Mouse (Mus musculus) stomach, embryonic 15.5 days (tissue): ENCODE results near the gene Zdhhc20. TPM values are rescaled to one million over a fixed set of nuclear protein-coding genes. Genes with fewer than 3 reads are reported as not detected.
"Not testable (repeated sequence)": the region's sequence is repeated elsewhere in the genome, so short reads cannot be mapped to it uniquely, and the experiment has no call there.

Experiments used
- ATAC-seq: fragments of 200-750 bp; cut with Nextera tagmentation; 2 replicates; pipeline ENCODE4 v1.8.0; 2017; ENCODE audit warnings: low read depth, moderate number of reproducible peaks, moderate TSS enrichment; ENCODE audit not compliant: insufficient read depth, low FRiP score
- H3K27ac ChIP-seq: fragments of 300-500 bp; sonication (generic); 2 replicates; pipeline ENCODE4 v1.5.1; 2015; ENCODE audit warnings: mild to moderate bottlenecking, inconsistent platforms
- H3K27me3 ChIP-seq: fragments of 300-500 bp; sonication (generic); replicated peaks from 2 replicates; pipeline ENCODE4 v1.6.1; 2015; ENCODE audit warnings: inconsistent platforms
- H3K36me3 ChIP-seq: fragments of 300-500 bp; sonication (generic); 2 replicates; pipeline ENCODE4 v1.6.1; 2015; ENCODE audit warnings: inconsistent platforms
- H3K4me1 ChIP-seq: fragments of 300-500 bp; sonication (generic); 2 replicates; pipeline ENCODE4 v1.6.1; 2015; ENCODE audit warnings: inconsistent platforms
- H3K4me2 ChIP-seq: fragments of 300-500 bp; sonication (generic); 2 replicates; pipeline ENCODE4 v1.6.1; 2015; ENCODE audit warnings: mild to moderate bottlenecking, inconsistent platforms
- H3K4me3 ChIP-seq: fragments of 300-500 bp; sonication (generic); replicated peaks from 2 replicates; pipeline ENCODE4 v1.5.1; 2015; ENCODE audit warnings: inconsistent platforms
- H3K9ac ChIP-seq: fragments of 300-500 bp; sonication (generic); 2 replicates; pipeline ENCODE4 v1.6.1; 2015; ENCODE audit warnings: inconsistent platforms
- H3K9me3 ChIP-seq: fragments of 300-500 bp; sonication (generic); 2 replicates; pipeline ENCODE4 v1.6.1; 2016; ENCODE audit warnings: inconsistent platforms
- WGBS: fragments of 180-500 bp; shearing (Covaris S2); methylation state at CpG from one replicate; pipeline ENCODE4 v1.1.7; 2015; 5-methylcytosine and 5-hydroxymethylcytosine counted together
- polyA plus RNA-seq: library from polyadenylated mRNA; unstranded; fragments of >200 nt; fragmentation: Nextera tagmentation; extraction: Ambion mirVana; gene quantifications from 2 replicates; pipeline ENCODE4 v1.2.1, GENCODE M21; 2015

Zdhhc20 gene
- polyA plus RNA-seq, 1 experiment from 2014 or later, result 58.9 TPM

- not testable (repeated sequence) for ATAC-seq
Observed at GRCm38 (mm10) chr14:57911787-57912186, 21.7 kb upstream of the Zdhhc20 start.

GRCm38 (mm10) chr14:57911316-57911715, 21.2 kb upstream of the Zdhhc20 start:
- Histone ChIP-seq H3K9ac (no peak overlapping the region), H3K36me3 (0 out of 2 replicates have a peak, but pooled peaks cover 3% of the 10 kb centered on the region), H3K4me2 (no peak overlapping the region), H3K27ac (no peak overlapping the region), H3K9me3 (no peaks in the 10 kb centered on the region), H3K27me3 (no peaks in the 10 kb centered on the region), H3K4me1 (no peaks in the 10 kb centered on the region), H3K4me3 (no peak overlapping the region)
- WGBS, result 79% methylated on average over 4 of the region's 4 CpGs
- ATAC-seq, result no peak

More at GRCm38 (mm10) chr14:57911787-57912186, 21.7 kb upstream of the Zdhhc20 start:
- not testable (repeated sequence) for H3K4me3 ChIP-seq, H3K36me3 ChIP-seq, H3K27me3 ChIP-seq, H3K4me1 ChIP-seq, H3K27ac ChIP-seq, H3K4me2 ChIP-seq, H3K9ac ChIP-seq, H3K9me3 ChIP-seq

GRCm38 (mm10) chr14:57910501-57911068, 20.5 kb upstream of the Zdhhc20 start:
- no peaks in the 10 kb centered on the region for H3K27me3 ChIP-seq
- no peaks in the 10 kb centered on the region for H3K4me1 ChIP-seq
- H3K36me3 ChIP-seq, result no peaks in the 10 kb centered on the region
- H3K9ac ChIP-seq, result no peak overlapping the region
- H3K4me2 ChIP-seq, result peak overlapping the region; percentile 59
- ATAC-seq, result peak; percentile 94
- peak overlapping the region; percentile 32 for H3K4me3 ChIP-seq
- 0 out of 2 replicates have a peak overlapping the region, but pooled peaks have one; percentile 3 for H3K27ac ChIP-seq
- no peaks in the 10 kb centered on the region for H3K9me3 ChIP-seq
- WGBS, result 22% methylated on average over 26 of the region's 26 CpGs

- WGBS, result 82% methylated on average over 5 of the region's 5 CpGs
- H3K9ac ChIP-seq, result no peak overlapping the region
Observed at GRCm38 (mm10) chr14:57909297-57909696, 19.2 kb upstream of the Zdhhc20 start.

GRCm38 (mm10) chr14:57908431-57908830, 18.4 kb upstream of the Zdhhc20 start:
- Histone ChIP-seq H3K36me3 (no peaks in the 10 kb centered on the region), H3K4me2 (no peak overlapping the region), H3K27me3 (no peaks in the 10 kb centered on the region), H3K4me1 (no peaks in the 10 kb centered on the region), H3K27ac (no peak overlapping the region), H3K4me3 (no peak overlapping the region), H3K9ac (no peak overlapping the region), H3K9me3 (no peaks in the 10 kb centered on the region)
- 60% methylated on average over 2 of the region's 2 CpGs for WGBS
- no peak for ATAC-seq

More at GRCm38 (mm10) chr14:57909297-57909696, 19.2 kb upstream of the Zdhhc20 start:
- Histone ChIP-seq H3K27me3 (no peaks in the 10 kb centered on the region), H3K27ac (no peak overlapping the region), H3K4me2 (no peak overlapping the region), H3K4me1 (no peaks in the 10 kb centered on the region), H3K9me3 (no peaks in the 10 kb centered on the region), H3K36me3 (no peaks in the 10 kb centered on the region), H3K4me3 (no peak overlapping the region)
- no peak for ATAC-seq

GRCm38 (mm10) chr14:57901998-57902397, 11.9 kb upstream of the Zdhhc20 start:
- no peak overlapping the region for H3K4me2 ChIP-seq
- no peaks in the 10 kb centered on the region for H3K27me3 ChIP-seq
- WGBS, result 70% methylated on average over 1 of the region's 1 CpGs
- H3K36me3 ChIP-seq, result no peaks in the 10 kb centered on the region
- no peaks in the 10 kb centered on the region for H3K4me1 ChIP-seq
- no peaks in the 10 kb centered on the region for H3K9me3 ChIP-seq
- no peak overlapping the region for H3K27ac ChIP-seq
- no peak overlapping the region for H3K4me3 ChIP-seq
- ATAC-seq, result no peak
- H3K9ac ChIP-seq, result no peak overlapping the region

GRCm38 (mm10) chr14:57896882-57897281, 6.8 kb upstream of the Zdhhc20 start:
- ATAC-seq, result no peak
- Histone ChIP-seq H3K36me3 (no peaks in the 10 kb centered on the region), H3K9ac (no peak overlapping the region), H3K9me3 (no peaks in the 10 kb centered on the region), H3K27ac (no peak overlapping the region), H3K4me3 (no peak overlapping the region), H3K4me2 (no peak overlapping the region), H3K4me1 (no peaks in the 10 kb centered on the region), H3K27me3 (no peaks in the 10 kb centered on the region)
- 95% methylated on average over 12 of the region's 12 CpGs for WGBS

- H3K27ac ChIP-seq, H3K27me3 ChIP-seq, H3K9me3 ChIP-seq, ATAC-seq, H3K4me2 ChIP-seq, H3K4me3 ChIP-seq, H3K36me3 ChIP-seq, H3K9ac ChIP-seq, H3K4me1 ChIP-seq: not testable (repeated sequence)
- WGBS, result 64% methylated on average over 8 of the region's 8 CpGs
Observed at GRCm38 (mm10) chr14:57896088-57896871, 6.2 kb upstream of the Zdhhc20 start.

- 86% methylated on average over 2 of the region's 2 CpGs for WGBS
- Histone ChIP-seq H3K36me3 (no peaks in the 10 kb centered on the region), H3K4me2 (no peak overlapping the region), H3K9ac (no peak overlapping the region), H3K27me3 (no peaks in the 10 kb centered on the region), H3K4me1 (no peaks in the 10 kb centered on the region), H3K4me3 (no peak overlapping the region), H3K27ac (no peak overlapping the region), H3K9me3 (no peaks in the 10 kb centered on the region)
- no peak for ATAC-seq
Observed at GRCm38 (mm10) chr14:57894346-57894745, 4.3 kb upstream of the Zdhhc20 start.

- H3K4me2 ChIP-seq, result no peak overlapping the region
- 87% methylated on average over 1 of the region's 1 CpGs for WGBS
- no peak overlapping the region for H3K27ac ChIP-seq
- no peaks in the 10 kb centered on the region for H3K36me3 ChIP-seq
- no peak overlapping the region for H3K9ac ChIP-seq
- no peaks in the 10 kb centered on the region for H3K27me3 ChIP-seq
- peaks cover 5% of the 10 kb centered on the region for H3K4me1 ChIP-seq
- no peak overlapping the region for H3K4me3 ChIP-seq
- H3K9me3 ChIP-seq, result no peaks in the 10 kb centered on the region
- no peak for ATAC-seq
Observed at GRCm38 (mm10) chr14:57892961-57893360, 2.9 kb upstream of the Zdhhc20 start.

GRCm38 (mm10) chr14:57889541-57890010, 500 bp downstream of the Zdhhc20 start:
- Histone ChIP-seq H3K9me3 (no peaks in the 10 kb centered on the region), H3K27ac (peak overlapping the region; percentile 85), H3K4me3 (peak overlapping the region; percentile 78), H3K27me3 (no peaks in the 10 kb centered on the region), H3K9ac (peak overlapping the region; percentile 80), H3K4me1 (peaks cover 5% of the 10 kb centered on the region), H3K4me2 (peak overlapping the region; percentile 53), H3K36me3 (no peaks in the 10 kb centered on the region)
- under 1% methylated on average over 37 of the region's 37 CpGs for WGBS
- ATAC-seq, result no peak

GRCm38 (mm10) chr14:57887171-57887570, 2.9 kb downstream of the Zdhhc20 start:
- Histone ChIP-seq H3K4me1 (peaks cover 6% of the 10 kb centered on the region), H3K27me3 (no peaks in the 10 kb centered on the region), H3K36me3 (no peaks in the 10 kb centered on the region), H3K4me2 (peak overlapping the region; percentile 25), H3K9ac (no peak overlapping the region), H3K9me3 (no peaks in the 10 kb centered on the region), H3K27ac (no peak overlapping the region), H3K4me3 (no peak overlapping the region)
- ATAC-seq, result no peak
- 58% methylated on average over 8 of the region's 8 CpGs for WGBS
